Mouse (Mus musculus): ENCODE data around the gene Adipor1. TPM values are rescaled to one million over a fixed set of nuclear protein-coding genes. Genes with fewer than 3 reads are reported as not detected.

The Adipor1 gene
- 76.8 TPM for polyA plus RNA-seq (2015; fragmentation: Illumina TruSeq; extraction: RNeasy Lipid Tissue Mini Kit (QIAGEN cat#74804); ENCODE audit: insufficient read depth, low replicate concordance)

GRCm38 (mm10) chr1:134415168-134415831 lies at the start of gene Adipor1:
TSS of gene Adipor1 (plus strand) at chr1:134415378.

DNA sequence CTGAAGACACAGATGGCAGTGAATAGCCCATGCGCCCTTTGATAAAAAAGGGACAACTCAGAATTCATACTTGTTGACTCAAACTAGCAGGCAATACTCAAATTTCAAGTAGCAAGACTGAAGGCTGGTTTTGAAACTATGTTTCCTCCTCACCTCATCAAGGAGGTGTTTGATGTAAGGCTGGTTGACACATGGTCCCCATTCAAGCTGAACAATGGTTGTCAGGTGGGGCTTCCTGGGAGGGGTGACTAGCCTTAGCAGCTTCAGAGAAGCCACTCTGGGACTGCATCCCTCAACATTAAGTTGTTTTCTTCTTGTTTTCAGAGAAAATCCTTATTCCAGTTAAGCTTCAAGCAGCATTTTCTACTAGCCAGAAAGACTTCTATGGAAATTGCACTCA lies 29.5 kb upstream of the Adipor1 start, which contains the start of gene 4933406M09Rik:
TSS of gene 4933406M09Rik (plus strand) at position 275 of the 400 bp plus-strand sequence.

DNA sequence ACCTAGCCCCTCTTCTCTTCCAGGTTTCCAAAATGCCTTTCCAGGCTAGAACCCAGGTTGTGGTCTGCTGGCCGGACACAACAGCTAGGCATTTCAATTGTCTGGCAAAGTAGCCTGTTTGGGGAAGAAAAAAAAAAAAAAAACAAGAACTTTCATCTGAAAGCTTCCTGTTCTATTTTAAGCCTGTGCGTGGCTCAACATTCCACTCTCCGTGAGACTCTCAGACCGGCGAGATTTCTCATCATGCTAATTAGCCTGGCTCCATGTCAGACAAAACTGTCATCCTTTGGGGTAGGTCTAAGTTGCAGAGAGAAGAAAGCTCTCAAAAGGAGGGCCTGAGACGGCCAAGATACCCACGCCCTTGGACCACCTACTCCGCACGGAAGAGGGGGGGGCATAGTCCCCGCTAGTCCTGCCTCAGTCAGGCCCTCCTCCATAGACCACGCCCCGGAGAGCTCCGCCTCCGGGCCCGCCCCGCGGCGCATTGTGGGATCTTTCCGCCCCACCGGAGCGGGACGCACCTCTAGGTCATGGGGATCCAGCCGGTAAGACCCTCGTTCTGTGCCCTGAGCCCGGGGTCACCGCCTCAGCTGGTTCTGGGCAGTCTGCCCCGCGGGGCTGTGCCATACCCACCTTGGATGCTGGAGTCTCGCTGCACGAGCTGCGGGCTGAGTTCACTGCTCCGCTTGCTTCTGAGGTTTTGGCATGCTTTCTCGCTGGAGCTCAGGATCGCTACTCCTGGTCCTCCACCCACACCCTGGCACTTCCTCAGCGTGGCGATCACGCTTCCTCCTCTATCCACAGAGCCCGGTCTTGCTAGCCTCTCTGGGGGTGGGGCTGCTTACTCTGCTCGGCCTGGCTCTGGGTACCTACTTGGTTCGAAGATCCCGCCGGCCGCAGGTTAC lies 9.4 kb upstream of the Adipor1 start, which contains the start of gene Cyb5r1:
TSS of gene Cyb5r1 (plus strand) at position 51 of the 905 bp plus-strand sequence.

GRCm38 (mm10) chr1:134454904-134455824 lies 40.0 kb downstream of the Adipor1 start, which contains the start of gene Klhl12:
TSS of gene Klhl12 (plus strand) at chr1:134455531.

Other genes starting within 250 kb of the Adipor1 start
- 2.8 TPM for gene Chil1, start 233.2 kb upstream of the Adipor1 start, polyA plus RNA-seq (2015; fragmentation: Illumina TruSeq; extraction: RNeasy Lipid Tissue Mini Kit (QIAGEN cat#74804); ENCODE audit: insufficient read depth, low replicate concordance)
- gene Mybph, start 221.9 kb upstream of the Adipor1 start, polyA plus RNA-seq (2015; fragmentation: Illumina TruSeq; extraction: RNeasy Lipid Tissue Mini Kit (QIAGEN cat#74804); ENCODE audit: insufficient read depth, low replicate concordance) = not detected
- not detected for gene Adora1, start 179.9 kb upstream of the Adipor1 start, polyA plus RNA-seq (2015; fragmentation: Illumina TruSeq; extraction: RNeasy Lipid Tissue Mini Kit (QIAGEN cat#74804); ENCODE audit: insufficient read depth, low replicate concordance)
- not detected for gene Myog, start 125.4 kb upstream of the Adipor1 start, polyA plus RNA-seq (2015; fragmentation: Illumina TruSeq; extraction: RNeasy Lipid Tissue Mini Kit (QIAGEN cat#74804); ENCODE audit: insufficient read depth, low replicate concordance)
- gene Ppfia4, start 82.5 kb upstream of the Adipor1 start, polyA plus RNA-seq (2015; fragmentation: Illumina TruSeq; extraction: RNeasy Lipid Tissue Mini Kit (QIAGEN cat#74804); ENCODE audit: insufficient read depth, low replicate concordance) = 20.4 TPM
- 56.0 TPM for gene Tmem183a, start 53.4 kb upstream of the Adipor1 start, polyA plus RNA-seq (2015; fragmentation: Illumina TruSeq; extraction: RNeasy Lipid Tissue Mini Kit (QIAGEN cat#74804); ENCODE audit: insufficient read depth, low replicate concordance)
- not detected for gene 4933406M09Rik, start 29.4 kb upstream of the Adipor1 start, polyA plus RNA-seq (2015; fragmentation: Illumina TruSeq; extraction: RNeasy Lipid Tissue Mini Kit (QIAGEN cat#74804); ENCODE audit: insufficient read depth, low replicate concordance)
- 38.5 TPM for gene Cyb5r1, start 9.8 kb upstream of the Adipor1 start, polyA plus RNA-seq (2015; fragmentation: Illumina TruSeq; extraction: RNeasy Lipid Tissue Mini Kit (QIAGEN cat#74804); ENCODE audit: insufficient read depth, low replicate concordance)
- gene Klhl12, start 40.2 kb downstream of the Adipor1 start, polyA plus RNA-seq (2015; fragmentation: Illumina TruSeq; extraction: RNeasy Lipid Tissue Mini Kit (QIAGEN cat#74804); ENCODE audit: insufficient read depth, low replicate concordance) = 26.8 TPM
- gene Rabif, start 79.3 kb downstream of the Adipor1 start, polyA plus RNA-seq (2015; fragmentation: Illumina TruSeq; extraction: RNeasy Lipid Tissue Mini Kit (QIAGEN cat#74804); ENCODE audit: insufficient read depth, low replicate concordance) = 32.5 TPM
- gene Mgat4e, start 134.3 kb downstream of the Adipor1 start, polyA plus RNA-seq (2015; fragmentation: Illumina TruSeq; extraction: RNeasy Lipid Tissue Mini Kit (QIAGEN cat#74804); ENCODE audit: insufficient read depth, low replicate concordance) = not detected
- 18.1 TPM for gene Kdm5b, start 144.8 kb downstream of the Adipor1 start, polyA plus RNA-seq (2015; fragmentation: Illumina TruSeq; extraction: RNeasy Lipid Tissue Mini Kit (QIAGEN cat#74804); ENCODE audit: insufficient read depth, low replicate concordance)
- gene Syt2, start 231.3 kb downstream of the Adipor1 start, polyA plus RNA-seq (2015; fragmentation: Illumina TruSeq; extraction: RNeasy Lipid Tissue Mini Kit (QIAGEN cat#74804); ENCODE audit: insufficient read depth, low replicate concordance) = not detected